Mouse (Mus musculus): ENCODE results near the gene Gm21974. TPM values are rescaled to one million over a fixed set of nuclear protein-coding genes. Genes with fewer than 3 reads are reported as not detected.

Gene Gm21974
- total and polyA plus RNA-seq, 3 experiments: not detected

DNA sequence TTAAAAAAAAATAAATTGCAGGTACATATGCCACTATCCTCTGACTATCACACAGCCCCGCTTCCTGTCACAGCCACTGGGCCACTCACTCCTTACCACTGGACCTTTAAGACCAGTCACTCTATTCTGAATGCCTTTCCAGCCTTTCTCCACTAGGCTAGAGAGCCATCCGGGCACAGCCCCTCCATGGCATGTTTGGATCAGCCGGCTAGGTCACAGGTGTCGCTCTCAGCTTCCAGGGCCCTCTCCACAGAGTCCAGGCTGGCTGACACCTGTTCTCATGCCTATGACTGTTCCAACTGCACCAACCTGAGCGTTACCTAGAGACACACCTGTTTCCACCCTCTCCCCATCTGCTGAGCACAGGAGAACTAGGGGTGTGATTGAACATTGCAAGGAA, 33.3 kb upstream of the Gm21974 start:
- H3K9ac ChIP-seq (ENCODE audit: low read depth, low read length): no peak overlapping the region
- no peak for DNase-seq
- H3K4me1 ChIP-seq (ENCODE audit: control insufficient read depth, insufficient read depth, low read length): no peaks in the 10 kb centered on the region
- TF ChIP-seq POLR2A (IDR thresholded peaks at IDR 0.05; ENCODE audit: insufficient read depth, low read depth, low read length) (no peak), EP300 (IDR thresholded peaks at IDR 0.05; ENCODE audit: insufficient read depth, low read depth, low read length) (no peak), CTCF (IDR thresholded peaks at IDR 0.05) (no peak)
- H3K27me3 ChIP-seq (ENCODE audit: control insufficient read depth, insufficient read depth, low read length): peaks cover 2% of the 10 kb centered on the region; the same call in 1 of the 2 replicates
- no peaks in the 10 kb centered on the region for H3K79me2 ChIP-seq (replicated peaks; ENCODE audit: control insufficient read depth, insufficient read depth, low read length)
- 46% methylated on average over 5 of the region's 5 CpGs for WGBS
- no peaks in the 10 kb centered on the region for H3K36me3 ChIP-seq (ENCODE audit: control insufficient read depth, insufficient read depth, low read length)
- no peak overlapping the region for H3K4me3 ChIP-seq
- intact Hi-C loops (cut with DNase I): no loop called here
- no peak overlapping the region for H3K27ac ChIP-seq

DNA sequence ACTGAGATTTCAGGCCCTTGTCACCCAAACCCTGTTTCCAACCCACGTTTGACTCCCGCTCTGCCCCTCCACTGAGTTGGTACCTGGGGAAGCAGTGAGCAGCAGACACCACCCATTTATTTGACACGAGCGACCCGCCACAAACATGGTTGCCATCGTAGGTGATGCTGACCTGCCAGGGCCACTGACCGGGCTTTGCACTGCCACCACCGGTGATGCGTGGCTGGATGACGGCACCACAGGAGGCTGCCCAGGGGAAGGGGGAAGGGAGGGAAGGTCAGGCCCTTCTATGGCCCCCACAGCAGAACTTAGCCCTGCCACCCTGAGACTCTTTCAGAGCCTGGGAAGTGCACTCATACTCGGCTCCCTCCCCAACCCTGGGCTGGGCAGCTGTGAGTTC, 32.5 kb upstream of the Gm21974 start:
- Histone ChIP-seq H3K27me3 (ENCODE audit: control insufficient read depth, insufficient read depth, low read length) (peaks cover 2% of the 10 kb centered on the region; the same call in 1 of the 2 replicates), H3K4me1 (ENCODE audit: control insufficient read depth, insufficient read depth, low read length) (no peaks in the 10 kb centered on the region), H3K36me3 (ENCODE audit: control insufficient read depth, insufficient read depth, low read length) (no peaks in the 10 kb centered on the region), H3K9ac (ENCODE audit: low read depth, low read length) (no peak overlapping the region), H3K79me2 (replicated peaks; ENCODE audit: control insufficient read depth, insufficient read depth, low read length) (no peaks in the 10 kb centered on the region), H3K27ac (no peak overlapping the region), H3K4me3 (no peak overlapping the region)
- no peak for DNase-seq
- intact Hi-C loops (cut with DNase I): no loop called here
- 90% methylated on average over 11 of the region's 11 CpGs for WGBS
- TF ChIP-seq CTCF (IDR thresholded peaks at IDR 0.05) (no peak), POLR2A (IDR thresholded peaks at IDR 0.05; ENCODE audit: insufficient read depth, low read depth, low read length) (no peak)

DNA sequence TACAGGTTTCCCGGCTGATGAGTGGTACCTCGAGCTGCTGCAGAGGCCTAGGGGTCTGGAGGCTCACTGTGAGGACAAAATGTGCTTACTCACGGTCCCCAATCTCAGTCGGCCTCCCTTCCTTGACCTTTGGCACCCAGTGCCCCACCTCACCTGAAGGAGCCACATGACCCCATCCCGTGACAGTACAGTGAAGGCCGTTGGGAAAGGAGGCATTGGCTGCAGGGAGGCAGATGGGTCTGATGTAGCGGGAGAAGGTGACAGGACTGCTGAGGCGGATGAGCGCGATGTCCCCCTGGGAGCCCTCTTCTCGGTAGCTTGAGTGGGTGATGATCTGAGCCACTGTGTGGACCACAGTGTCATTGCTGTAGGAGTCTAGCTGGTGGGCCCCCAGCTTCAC, 31.6 kb upstream of the Gm21974 start:
- Histone ChIP-seq H3K4me3 (no peak overlapping the region), H3K27me3 (ENCODE audit: control insufficient read depth, insufficient read depth, low read length) (peaks cover 2% of the 10 kb centered on the region; the same call in 1 of the 2 replicates), H3K4me1 (ENCODE audit: control insufficient read depth, insufficient read depth, low read length) (no peaks in the 10 kb centered on the region), H3K36me3 (ENCODE audit: control insufficient read depth, insufficient read depth, low read length) (no peaks in the 10 kb centered on the region), H3K79me2 (replicated peaks; ENCODE audit: control insufficient read depth, insufficient read depth, low read length) (no peaks in the 10 kb centered on the region), H3K27ac (no peak overlapping the region), H3K9ac (ENCODE audit: low read depth, low read length) (no peak overlapping the region)
- no peak for DNase-seq
- 80% methylated on average over 11 of the region's 11 CpGs for WGBS
- intact Hi-C loops (cut with DNase I): no loop called here
- no peak for TF ChIP-seq POLR2A (IDR thresholded peaks at IDR 0.05; ENCODE audit: insufficient read depth, low read depth, low read length)

DNA sequence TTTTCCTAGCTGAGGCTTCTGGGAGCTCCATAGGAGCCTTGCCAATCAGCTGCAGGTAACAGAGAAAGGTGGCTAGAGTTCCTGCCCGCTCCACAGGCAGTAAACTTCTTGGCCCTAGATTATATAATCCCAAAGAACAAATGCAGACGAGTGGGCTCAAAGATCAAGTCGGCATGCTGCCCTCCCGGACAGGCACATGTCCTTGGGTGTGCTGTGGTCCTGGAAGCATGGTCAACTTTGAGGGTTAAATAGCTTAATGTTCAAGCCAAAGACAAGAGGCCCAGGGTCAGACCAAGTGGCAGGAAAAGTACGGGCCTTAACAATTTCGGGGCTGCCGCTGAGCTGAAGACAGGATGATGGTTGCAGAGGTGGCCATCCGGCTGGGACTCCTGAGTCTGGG, 30.8 kb upstream of the Gm21974 start:
- Histone ChIP-seq H3K36me3 (ENCODE audit: control insufficient read depth, insufficient read depth, low read length) (no peaks in the 10 kb centered on the region), H3K27me3 (ENCODE audit: control insufficient read depth, insufficient read depth, low read length) (peaks cover 2% of the 10 kb centered on the region; the same call in 1 of the 2 replicates), H3K79me2 (replicated peaks; ENCODE audit: control insufficient read depth, insufficient read depth, low read length) (no peaks in the 10 kb centered on the region), H3K27ac (no peak overlapping the region), H3K4me1 (ENCODE audit: control insufficient read depth, insufficient read depth, low read length) (no peaks in the 10 kb centered on the region), H3K9ac (ENCODE audit: low read depth, low read length) (no peak overlapping the region), H3K4me3 (no peak overlapping the region)
- intact Hi-C loops (cut with DNase I): no loop called here
- WGBS: 89% methylated on average over 8 of the region's 8 CpGs
- no peak for TF ChIP-seq CTCF (IDR thresholded peaks at IDR 0.05)
- no peak for TF ChIP-seq POLR2A (IDR thresholded peaks at IDR 0.05; ENCODE audit: insufficient read depth, low read depth, low read length)
- no peak for TF ChIP-seq EP300 (IDR thresholded peaks at IDR 0.05; ENCODE audit: insufficient read depth, low read depth, low read length)
- DNase-seq: no peak

DNA sequence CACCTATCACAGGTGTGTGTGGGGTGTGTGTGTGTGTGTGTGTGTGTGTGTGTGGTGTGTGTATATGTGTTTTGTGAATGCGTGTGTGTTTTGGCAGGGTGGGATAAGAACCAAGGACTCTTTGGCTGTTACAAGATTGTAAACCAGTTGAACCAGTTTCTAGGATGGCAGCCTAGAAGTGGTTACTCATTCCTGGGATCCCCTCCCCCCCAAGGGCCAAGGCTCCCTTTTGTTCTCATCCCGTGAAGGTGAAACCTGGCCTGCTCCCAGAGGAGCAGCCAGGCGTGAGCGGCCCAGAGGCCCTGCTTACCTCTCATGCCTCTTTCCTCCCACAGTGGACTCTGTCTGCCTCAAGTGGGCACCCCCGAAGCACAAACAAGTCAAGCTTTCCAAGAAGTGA, 30.0 kb upstream of the Gm21974 start:
- no peaks in the 10 kb centered on the region for H3K79me2 ChIP-seq (replicated peaks; ENCODE audit: control insufficient read depth, insufficient read depth, low read length)
- H3K4me1 ChIP-seq (ENCODE audit: control insufficient read depth, insufficient read depth, low read length): no peaks in the 10 kb centered on the region
- no peak overlapping the region for H3K4me3 ChIP-seq
- H3K27ac ChIP-seq: no peak overlapping the region
- peaks cover 2% of the 10 kb centered on the region; the same call in 1 of the 2 replicates for H3K27me3 ChIP-seq (ENCODE audit: control insufficient read depth, insufficient read depth, low read length)
- intact Hi-C loops (cut with DNase I): no loop called here
- H3K36me3 ChIP-seq (ENCODE audit: control insufficient read depth, insufficient read depth, low read length): no peaks in the 10 kb centered on the region
- WGBS: 85% methylated on average over 5 of the region's 5 CpGs
- DNase-seq: no peak
- no peak overlapping the region for H3K9ac ChIP-seq (ENCODE audit: low read depth, low read length)
- no peak for TF ChIP-seq POLR2A (IDR thresholded peaks at IDR 0.05; ENCODE audit: insufficient read depth, low read depth, low read length)
- TF ChIP-seq CTCF (IDR thresholded peaks at IDR 0.05): no peak
- TF ChIP-seq EP300 (IDR thresholded peaks at IDR 0.05; ENCODE audit: insufficient read depth, low read depth, low read length): no peak

DNA sequence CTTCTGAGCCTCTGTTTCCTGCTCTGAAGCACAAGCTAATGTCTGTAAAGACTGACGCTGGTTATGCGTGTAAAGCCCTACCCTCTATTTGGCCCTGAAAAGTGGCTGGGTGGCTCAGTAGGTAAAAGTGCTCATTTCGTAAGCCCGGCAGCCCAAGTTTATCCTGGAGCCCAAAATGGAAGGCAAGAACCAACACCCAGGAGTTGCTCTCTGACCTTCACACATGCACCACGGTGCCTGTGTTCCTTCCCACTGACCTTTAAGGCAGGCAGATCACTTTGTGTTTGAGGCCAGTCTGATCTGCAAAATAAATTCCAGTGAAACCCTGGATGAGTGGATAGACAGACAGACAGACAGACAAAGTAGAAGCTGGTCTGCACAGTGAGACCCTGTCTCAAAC, 28.5 kb upstream of the Gm21974 start:
- no peaks in the 10 kb centered on the region for H3K4me1 ChIP-seq (ENCODE audit: control insufficient read depth, insufficient read depth, low read length)
- 91% methylated on average over 5 of the region's 5 CpGs for WGBS
- H3K4me3 ChIP-seq: no peak overlapping the region
- no peak for DNase-seq
- H3K36me3 ChIP-seq (ENCODE audit: control insufficient read depth, insufficient read depth, low read length): no peaks in the 10 kb centered on the region
- H3K27ac ChIP-seq: no peak overlapping the region
- H3K27me3 ChIP-seq (ENCODE audit: control insufficient read depth, insufficient read depth, low read length): peaks cover 2% of the 10 kb centered on the region; the same call in 1 of the 2 replicates
- H3K79me2 ChIP-seq (replicated peaks; ENCODE audit: control insufficient read depth, insufficient read depth, low read length): no peaks in the 10 kb centered on the region
- TF ChIP-seq POLR2A (IDR thresholded peaks at IDR 0.05; ENCODE audit: insufficient read depth, low read depth, low read length) (no peak), EP300 (IDR thresholded peaks at IDR 0.05; ENCODE audit: insufficient read depth, low read depth, low read length) (no peak), CTCF (IDR thresholded peaks at IDR 0.05) (no peak)
- no peak overlapping the region for H3K9ac ChIP-seq (ENCODE audit: low read depth, low read length)
- intact Hi-C loops (cut with DNase I): no loop called here
